Mouse (Mus musculus) megakaryocyte, embryonic 14.5 days (primary cell): ENCODE data around the gene Lrr1. TPM values are rescaled to one million over a fixed set of nuclear protein-coding genes. Genes with fewer than 3 reads are reported as not detected.
A peak's percentile ranks its signal among the peaks of the same experiment; 100 is the strongest.
"Not testable (repeated sequence)": the region's sequence is repeated elsewhere in the genome, so short reads cannot be mapped to it uniquely, and the experiment has no call there.

Experiments used
- H3K27me3 ChIP-seq: replicated peaks from 2 replicates; pipeline ENCODE3; 2012; ENCODE audit warnings: inconsistent platforms
- H3K36me3 ChIP-seq: replicated peaks from 2 replicates; pipeline ENCODE3; 2012; ENCODE audit warnings: low read length, inconsistent platforms, mixed read lengths
- H3K4me1 ChIP-seq: 2 replicates; pipeline ENCODE4 v1.6.1; 2012; ENCODE audit warnings: inconsistent platforms
- H3K4me3 ChIP-seq: replicated peaks from 2 replicates; pipeline ENCODE3; 2012; ENCODE audit warnings: moderate library complexity, mild to moderate bottlenecking, inconsistent platforms
- H3K9me3 ChIP-seq: 2 replicates; pipeline ENCODE4 v1.6.1; 2012; ENCODE audit warnings: inconsistent platforms
- FLI1 ChIP-seq: IDR thresholded peaks from 2 replicates; pipeline ENCODE4 v1.6.1; 2012; ENCODE audit warnings: low read length, inconsistent platforms, mixed read lengths
- GATA1 ChIP-seq: IDR thresholded peaks from 3 replicates; pipeline ENCODE4 v1.6.1; 2012; ENCODE audit warnings: mixed read lengths, low read length, inconsistent platforms, borderline replicate concordance
- polyA plus RNA-seq: library from polyadenylated mRNA; stranded (reverse); fragments of >175 nt; gene quantifications from 2 replicates; pipeline ENCODE4 v1.2.3, GENCODE M21; 2012; ENCODE audit warnings: low replicate concordance; ENCODE audit not compliant: insufficient read depth

Gene Lrr1
- polyA plus RNA-seq, 1 experiment: 14.7 TPM

DNA sequence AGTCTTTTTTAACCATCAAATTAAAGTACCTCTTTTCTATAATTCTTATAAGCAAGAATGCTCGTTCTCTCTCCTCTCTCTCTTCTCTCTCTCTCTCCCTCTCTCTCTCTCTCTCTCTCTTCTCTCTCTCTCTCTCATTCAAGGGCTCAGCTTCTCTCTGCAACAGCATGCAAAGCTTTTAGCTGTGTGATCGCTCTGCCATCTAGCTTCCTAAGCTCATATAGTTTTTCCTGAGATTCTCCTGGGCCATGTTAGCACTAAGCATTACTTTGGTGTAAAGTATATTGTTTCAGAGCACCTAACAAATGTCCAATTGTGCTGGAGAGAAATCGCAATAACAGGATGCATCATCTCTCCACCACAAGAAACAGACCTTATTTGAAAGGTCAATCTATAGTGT, 29.4 kb upstream of the Lrr1 start:
- TF ChIP-seq FLI1 (no peak), GATA1 (no peak)
- H3K4me3 ChIP-seq: no peak overlapping the region
- H3K27me3 ChIP-seq: peaks cover 16% of the 10 kb centered on the region
- no peaks in the 10 kb centered on the region for H3K4me1 ChIP-seq
- no peaks in the 10 kb centered on the region for H3K36me3 ChIP-seq
- H3K9me3 ChIP-seq: no peaks in the 10 kb centered on the region

DNA sequence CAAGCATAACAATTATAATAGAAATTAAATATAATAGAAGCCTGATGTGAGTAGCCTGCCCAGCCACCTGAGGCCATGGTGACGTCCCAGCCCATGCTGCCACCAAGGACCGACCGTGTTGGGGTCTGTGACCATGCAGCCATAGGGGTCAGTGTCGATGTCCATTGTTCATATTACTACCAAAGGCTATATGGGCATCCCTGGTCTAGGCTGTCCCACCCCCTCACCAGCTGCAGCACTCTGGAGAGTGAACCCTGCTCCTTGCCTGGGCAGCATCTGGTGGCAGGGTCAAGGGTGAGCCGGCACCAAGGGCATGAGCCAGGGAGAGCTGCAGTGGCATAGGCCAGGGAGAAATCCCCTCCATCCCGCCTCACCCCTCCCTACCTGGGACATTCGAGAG, 28.8 kb upstream of the Lrr1 start:
- peaks cover 16% of the 10 kb centered on the region for H3K27me3 ChIP-seq
- H3K36me3 ChIP-seq: no peaks in the 10 kb centered on the region
- no peak for TF ChIP-seq GATA1
- no peak for TF ChIP-seq FLI1
- no peak overlapping the region for H3K4me3 ChIP-seq
- no peaks in the 10 kb centered on the region for H3K9me3 ChIP-seq
- H3K4me1 ChIP-seq: no peaks in the 10 kb centered on the region

DNA sequence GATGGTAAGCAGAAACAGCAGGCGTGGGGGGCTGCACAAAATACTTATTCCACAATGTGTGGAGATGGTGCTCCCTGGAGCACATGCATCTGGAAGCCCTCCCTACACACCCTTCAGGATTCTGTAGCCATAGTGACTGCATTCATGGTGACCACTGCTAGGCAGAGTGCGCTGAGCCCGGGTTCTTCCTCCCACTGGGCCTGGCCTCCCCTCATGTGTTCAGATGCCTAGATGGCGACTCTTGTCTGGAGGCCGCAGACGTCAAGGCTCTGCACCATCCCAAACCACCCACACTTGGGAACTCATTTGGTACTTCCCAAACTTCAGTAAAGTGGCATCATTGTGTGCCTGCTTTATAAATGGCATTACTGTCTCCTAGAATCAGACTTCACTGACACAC, 25.2 kb upstream of the Lrr1 start:
- Histone ChIP-seq H3K27me3 (peaks cover 11% of the 10 kb centered on the region), H3K36me3 (no peaks in the 10 kb centered on the region), H3K9me3 (no peaks in the 10 kb centered on the region), H3K4me1 (no peaks in the 10 kb centered on the region), H3K4me3 (no peak overlapping the region)
- TF ChIP-seq FLI1 (no peak), GATA1 (no peak)

DNA sequence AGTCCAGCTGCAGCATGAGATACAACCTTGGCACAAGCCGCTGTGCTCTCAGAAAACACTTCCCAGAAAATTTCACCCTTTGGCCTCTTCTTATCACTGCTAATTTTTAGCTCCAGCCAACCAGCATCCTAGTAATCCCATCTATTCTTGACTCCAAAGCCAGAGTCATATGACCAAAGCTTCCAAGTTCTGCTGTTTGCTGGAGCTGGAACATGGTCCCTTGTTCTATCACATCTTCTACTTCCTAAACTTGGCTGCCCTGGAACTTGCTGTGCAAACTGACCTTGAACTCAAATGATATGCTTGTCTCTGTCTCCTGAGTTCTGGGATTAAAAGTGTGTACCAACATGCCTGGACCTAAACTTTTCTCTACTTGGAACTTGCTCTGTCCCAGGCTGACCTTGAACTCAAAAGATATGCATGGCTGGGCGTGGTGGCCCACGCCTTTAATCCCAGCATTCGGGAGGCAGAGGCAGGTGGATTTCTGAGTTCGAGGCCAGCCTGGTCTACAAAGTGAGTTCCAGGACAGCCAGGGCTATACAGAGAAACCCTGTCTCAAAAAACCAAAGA, 21.4 kb upstream of the Lrr1 start:
- no peaks in the 10 kb centered on the region for H3K4me1 ChIP-seq
- no peaks in the 10 kb centered on the region for H3K9me3 ChIP-seq
- H3K27me3 ChIP-seq: peaks cover 7% of the 10 kb centered on the region
- TF ChIP-seq FLI1 (no peak), GATA1 (no peak)
- no peaks in the 10 kb centered on the region for H3K36me3 ChIP-seq
- H3K4me3 ChIP-seq: no peak overlapping the region

DNA sequence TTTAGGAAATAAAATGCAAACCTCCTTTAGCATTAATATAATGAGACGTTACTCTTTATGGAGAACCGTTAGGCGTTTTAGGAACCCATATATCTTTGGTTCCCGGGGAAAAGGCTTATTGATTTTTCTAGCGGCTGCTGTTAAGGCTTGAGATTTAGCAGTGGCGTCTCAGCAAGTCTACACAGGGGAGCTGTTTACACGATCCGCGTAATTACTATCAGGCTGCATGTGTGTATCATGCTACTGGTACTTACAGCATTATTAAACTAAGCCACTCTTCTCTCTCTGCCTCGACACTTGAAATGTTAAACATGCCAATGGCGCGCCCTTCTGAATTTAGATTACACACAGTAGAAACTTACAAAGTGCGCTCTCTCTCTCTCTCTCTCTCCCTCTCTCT, 18.6 kb upstream of the Lrr1 start:
- Histone ChIP-seq H3K4me1 (no peaks in the 10 kb centered on the region), H3K9me3 (no peaks in the 10 kb centered on the region), H3K27me3 (peaks cover 2% of the 10 kb centered on the region), H3K36me3 (peaks cover under 1% of the 10 kb centered on the region), H3K4me3 (no peak overlapping the region)
- TF ChIP-seq FLI1: no peak
- TF ChIP-seq GATA1: no peak

DNA sequence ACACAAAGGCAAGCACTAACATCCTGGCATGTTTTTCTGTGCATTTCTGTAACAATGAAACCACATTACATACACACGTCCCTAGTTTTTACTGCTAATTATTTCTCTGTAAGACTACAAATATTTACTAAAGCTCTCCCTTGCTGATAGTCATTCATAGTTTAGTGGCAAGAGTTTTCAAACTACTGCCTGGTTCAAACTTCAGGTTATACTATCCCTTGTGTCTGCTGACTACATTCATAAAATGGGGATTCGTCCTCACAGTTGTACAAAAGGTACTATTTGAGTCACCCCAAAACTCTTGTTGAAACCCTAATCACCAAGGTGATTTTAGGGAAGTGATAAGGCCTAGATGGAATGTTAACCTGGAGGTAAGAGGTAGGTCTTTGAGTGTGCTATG, 12.7 kb upstream of the Lrr1 start:
- no peaks in the 10 kb centered on the region for H3K9me3 ChIP-seq
- H3K4me3 ChIP-seq: no peak overlapping the region
- TF ChIP-seq GATA1 (no peak), FLI1 (no peak)
- no peaks in the 10 kb centered on the region for H3K27me3 ChIP-seq
- H3K36me3 ChIP-seq: peaks cover 27% of the 10 kb centered on the region
- H3K4me1 ChIP-seq: peaks cover 14% of the 10 kb centered on the region; the same call in 1 of the 2 replicates

DNA sequence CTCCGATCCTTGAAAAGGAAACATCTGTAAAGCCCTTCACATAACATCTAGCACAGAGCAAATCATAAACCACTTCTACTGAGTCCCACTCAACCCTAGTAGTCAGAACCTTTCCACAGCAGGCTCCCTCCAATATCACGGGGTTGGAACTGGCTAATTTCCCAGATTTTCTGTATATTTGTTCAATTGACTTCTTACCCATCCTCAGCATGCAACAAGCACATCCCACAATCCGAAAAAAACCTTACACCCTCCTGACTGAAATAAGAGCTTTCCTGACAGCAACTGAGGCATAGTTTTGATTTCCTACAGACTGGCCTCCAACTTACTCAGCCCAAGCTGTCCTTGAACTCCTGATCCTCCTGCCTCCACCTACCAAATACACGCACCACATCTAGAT, 12.2 kb upstream of the Lrr1 start:
- no peak for TF ChIP-seq GATA1
- no peak for TF ChIP-seq FLI1
- Histone ChIP-seq H3K27me3 (no peaks in the 10 kb centered on the region), H3K9me3 (no peaks in the 10 kb centered on the region), H3K4me3 (no peak overlapping the region), H3K36me3 (peaks cover 27% of the 10 kb centered on the region), H3K4me1 (peaks cover 14% of the 10 kb centered on the region; the same call in 1 of the 2 replicates)

DNA sequence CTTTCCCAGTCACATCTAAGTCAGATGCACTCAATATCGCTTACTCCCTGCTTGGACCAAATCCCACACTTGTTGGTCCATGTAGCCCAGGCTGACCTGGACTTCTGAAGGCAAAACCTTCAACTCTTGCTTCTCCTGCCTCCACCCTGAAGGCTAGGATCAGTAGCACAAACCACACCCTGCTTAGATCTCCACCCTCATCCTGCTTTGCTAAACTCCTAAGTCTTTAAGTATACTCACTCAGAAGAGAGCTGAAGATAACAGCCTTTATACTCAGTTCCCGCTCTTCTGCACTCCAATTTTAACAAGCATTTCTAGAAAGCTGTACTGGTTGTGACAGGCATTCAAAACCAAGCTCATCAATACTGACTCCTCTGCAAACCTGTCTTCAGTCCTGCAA, 11.5 kb upstream of the Lrr1 start:
- TF ChIP-seq GATA1 (no peak), FLI1 (no peak)
- Histone ChIP-seq H3K36me3 (peaks cover 27% of the 10 kb centered on the region), H3K9me3 (no peaks in the 10 kb centered on the region), H3K4me3 (peak overlapping the region; percentile 28), H3K27me3 (no peaks in the 10 kb centered on the region), H3K4me1 (peaks cover 14% of the 10 kb centered on the region; the same call in 1 of the 2 replicates)

DNA sequence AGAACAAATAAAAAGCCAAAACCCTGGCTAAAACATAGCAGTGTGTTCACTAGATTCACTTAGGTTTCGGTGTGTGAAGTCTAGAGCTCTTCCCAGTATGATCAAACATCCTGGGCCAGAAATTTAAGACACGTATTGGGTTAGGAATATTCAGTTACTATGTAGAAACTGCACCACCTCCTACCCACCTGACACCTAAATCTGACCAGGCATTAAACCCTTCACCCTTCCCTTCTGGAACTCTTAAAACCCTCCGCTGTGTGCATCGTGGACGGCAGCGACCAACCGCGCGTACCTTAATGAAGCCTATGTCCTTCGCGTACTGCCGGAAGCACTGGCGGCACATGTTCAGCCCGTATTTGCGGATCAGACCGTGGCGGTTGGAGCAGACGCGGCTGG, 10.2 kb upstream of the Lrr1 start:
- H3K9me3 ChIP-seq: no peaks in the 10 kb centered on the region
- H3K36me3 ChIP-seq: peaks cover 27% of the 10 kb centered on the region
- no peak for TF ChIP-seq GATA1
- no peak for TF ChIP-seq FLI1
- H3K27me3 ChIP-seq: no peaks in the 10 kb centered on the region
- H3K4me1 ChIP-seq: peaks cover 19% of the 10 kb centered on the region; the same call in 1 of the 2 replicates
- peak overlapping the region; percentile 96 for H3K4me3 ChIP-seq

DNA sequence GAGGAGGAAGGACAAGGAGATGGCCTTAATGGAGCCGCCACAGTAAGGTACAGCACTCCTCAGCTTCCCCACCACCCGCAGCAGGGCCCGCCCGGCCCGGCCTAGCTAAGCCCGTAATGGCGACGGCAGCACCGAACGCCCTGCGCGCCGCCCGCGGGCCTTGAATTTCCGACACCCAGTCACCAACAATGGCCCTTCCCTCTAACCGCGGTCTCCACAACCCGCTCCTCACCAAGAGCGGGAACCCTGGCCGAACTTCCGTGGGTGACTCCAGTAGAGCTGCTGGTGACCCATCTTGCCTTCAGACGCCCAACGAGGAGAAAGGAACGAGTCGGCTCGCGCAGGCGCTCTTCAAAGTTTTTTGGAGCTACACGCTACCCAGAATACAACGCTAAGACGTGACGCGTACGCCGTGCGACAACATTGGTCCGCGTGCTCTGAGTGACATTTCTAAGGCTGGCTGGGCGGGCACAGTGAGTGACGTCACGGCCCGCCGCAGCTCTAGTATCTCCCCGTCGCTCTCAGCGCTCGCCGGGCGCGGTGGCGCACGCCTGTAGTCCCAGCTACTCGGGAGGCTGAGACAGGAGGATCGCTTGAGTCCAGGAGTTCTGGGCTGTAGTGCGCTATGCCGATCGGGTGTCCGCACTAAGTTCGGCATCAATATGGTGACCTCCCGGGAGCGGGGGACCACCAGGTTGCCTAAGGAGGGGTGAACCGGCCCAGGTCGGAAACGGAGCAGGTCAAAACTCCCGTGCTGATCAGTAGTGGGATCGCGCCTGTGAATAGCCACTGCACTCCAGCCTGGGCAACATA, 9.6 kb upstream of the Lrr1 start, which contains the start of gene Rps29:
Gene Rps29 (minus strand): TSS at position 422 of the 813 bp plus-strand sequence.
- Histone ChIP-seq H3K4me1 (peaks cover 20% of the 10 kb centered on the region; the same call in 1 of the 2 replicates), H3K4me3 (peak within 1 kb of the TSS; percentile 96), H3K36me3 (peaks cover 27% of the 10 kb centered on the region)
- H3K27me3 ChIP-seq, H3K9me3 ChIP-seq: not testable (repeated sequence)

DNA sequence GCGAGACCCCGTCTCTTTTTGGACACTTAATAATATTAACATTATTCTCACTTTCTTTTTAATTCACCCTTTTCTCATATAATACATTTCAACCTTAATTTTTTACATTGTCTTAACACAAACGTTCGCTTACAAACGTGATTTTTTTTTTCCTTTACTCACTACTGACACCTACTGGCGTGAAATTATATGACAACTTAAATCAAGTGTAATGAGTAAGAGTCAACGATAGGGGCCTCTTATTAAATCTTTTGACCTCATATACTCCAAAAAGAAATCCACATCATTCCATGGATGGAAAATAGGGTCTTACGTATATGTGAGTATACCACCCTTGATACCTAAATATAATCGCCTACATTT, 9.1 kb upstream of the Lrr1 start:
- peaks cover 20% of the 10 kb centered on the region; the same call in 1 of the 2 replicates for H3K4me1 ChIP-seq
- TF ChIP-seq FLI1 (no peak), GATA1 (no peak)
- H3K4me3 ChIP-seq: peak overlapping the region; percentile 77
- no peaks in the 10 kb centered on the region for H3K9me3 ChIP-seq
- H3K27me3 ChIP-seq: no peaks in the 10 kb centered on the region
- H3K36me3 ChIP-seq: peaks cover 27% of the 10 kb centered on the region

DNA sequence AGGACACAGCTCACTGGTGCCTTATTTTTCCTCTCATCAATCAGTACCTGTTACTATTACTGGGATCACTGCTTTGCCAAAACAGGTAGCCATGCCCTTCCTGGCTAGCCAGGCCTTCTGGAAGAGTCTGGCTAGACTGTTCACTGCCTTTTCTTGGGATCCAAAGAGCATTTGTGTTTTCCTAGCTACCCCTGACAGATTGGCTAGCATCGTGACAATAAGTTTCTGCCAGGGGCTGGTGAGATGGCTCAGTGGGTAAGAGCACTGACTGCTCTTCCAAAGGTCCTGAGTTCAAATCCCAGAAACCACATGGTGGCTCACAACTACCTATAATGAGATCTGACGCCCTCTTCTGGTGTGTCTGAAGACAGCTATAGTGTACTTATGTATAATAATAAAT, 7.9 kb upstream of the Lrr1 start:
- not testable (repeated sequence) for H3K4me3 ChIP-seq, H3K27me3 ChIP-seq
- peaks cover 27% of the 10 kb centered on the region; the same call in 1 of the 2 replicates for H3K4me1 ChIP-seq

DNA sequence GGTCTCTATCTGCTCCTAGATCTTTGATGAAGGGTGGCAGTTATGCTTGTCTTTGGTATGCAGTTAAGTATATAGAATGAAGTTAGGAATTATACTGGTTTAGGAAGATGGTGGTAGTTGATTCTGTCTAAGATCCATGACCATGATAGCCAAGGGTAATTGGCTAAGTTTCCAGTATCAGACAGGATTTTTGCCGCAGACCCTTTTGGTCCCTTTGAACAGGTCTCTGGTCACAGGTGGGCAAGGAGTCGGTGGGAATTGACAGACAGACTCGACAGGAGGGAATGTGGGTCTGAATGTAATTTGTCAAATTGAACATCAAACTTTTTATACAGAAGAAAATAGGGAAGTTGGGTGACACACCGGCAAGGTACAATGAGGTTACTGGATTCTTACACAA, 5.0 kb upstream of the Lrr1 start:
- not testable (repeated sequence) for H3K27me3 ChIP-seq, H3K4me3 ChIP-seq, H3K36me3 ChIP-seq, H3K9me3 ChIP-seq
- peaks cover 31% of the 10 kb centered on the region for H3K4me1 ChIP-seq

More for the DNA sequence above, 7.9 kb upstream of the Lrr1 start:
- H3K9me3 ChIP-seq: not testable (repeated sequence)
- H3K36me3 ChIP-seq: peaks cover 23% of the 10 kb centered on the region
